Mouse (Mus musculus) forebrain, embryonic 13.5 days (tissue): ENCODE measurements around the gene Ahsa2. TPM values are rescaled to one million over a fixed set of nuclear protein-coding genes. Genes with fewer than 3 reads are reported as not detected.
"Not testable (repeated sequence)": the region's sequence is repeated elsewhere in the genome, so short reads cannot be mapped to it uniquely, and the experiment has no call there.

Source experiments
- ATAC-seq: fragments of 200-750 bp; cut with Nextera tagmentation; 2 replicates; pipeline ENCODE4 v1.8.0; 2017
- H3K27ac ChIP-seq: fragments of 300-500 bp; sonication (generic); 2 replicates; pipeline ENCODE4 v1.5.1; 2015; ENCODE audit warnings: inconsistent platforms, mild to moderate bottlenecking, moderate library complexity
- H3K27me3 ChIP-seq: fragments of 300-500 bp; sonication (generic); 2 replicates; pipeline ENCODE4 v1.6.1; 2015; ENCODE audit warnings: mild to moderate bottlenecking, inconsistent platforms
- H3K36me3 ChIP-seq: fragments of 300-500 bp; sonication (generic); 2 replicates; pipeline ENCODE4 v1.6.1; 2015; ENCODE audit warnings: mild to moderate bottlenecking, inconsistent platforms; ENCODE audit not compliant: poor library complexity, severe bottlenecking
- H3K4me1 ChIP-seq: fragments of 300-500 bp; sonication (generic); 2 replicates; pipeline ENCODE4 v1.6.1; 2015; ENCODE audit warnings: inconsistent platforms
- H3K4me2 ChIP-seq: fragments of 300-500 bp; sonication (generic); 2 replicates; pipeline ENCODE4 v1.6.1; 2015; ENCODE audit warnings: inconsistent platforms, mild to moderate bottlenecking, moderate library complexity
- H3K4me3 ChIP-seq: fragments of 300-500 bp; sonication (generic); 2 replicates; pipeline ENCODE4 v1.5.1; 2015; ENCODE audit warnings: mild to moderate bottlenecking, inconsistent platforms
- H3K9ac ChIP-seq: fragments of 300-500 bp; sonication (generic); 2 replicates; pipeline ENCODE4 v1.6.1; 2015; ENCODE audit warnings: mild to moderate bottlenecking, inconsistent platforms
- H3K9me3 ChIP-seq: fragments of 300-500 bp; sonication (generic); replicated peaks from 2 replicates; pipeline ENCODE4 v1.6.1; 2016; ENCODE audit warnings: inconsistent platforms
- WGBS: fragments of 180-500 bp; shearing (Covaris S2); methylation state at CpG from one replicate; pipeline ENCODE4 v1.1.7; 2015; 5-methylcytosine and 5-hydroxymethylcytosine counted together
- polyA plus RNA-seq: library from polyadenylated mRNA; unstranded; fragments of >200 nt; fragmentation: Nextera tagmentation; extraction: Ambion mirVana; gene quantifications from 2 replicates; pipeline ENCODE4 v1.2.1, GENCODE M21; 2015

Gene Ahsa2
- 151 and 156 TPM in 2 replicates for polyA plus RNA-seq

DNA sequence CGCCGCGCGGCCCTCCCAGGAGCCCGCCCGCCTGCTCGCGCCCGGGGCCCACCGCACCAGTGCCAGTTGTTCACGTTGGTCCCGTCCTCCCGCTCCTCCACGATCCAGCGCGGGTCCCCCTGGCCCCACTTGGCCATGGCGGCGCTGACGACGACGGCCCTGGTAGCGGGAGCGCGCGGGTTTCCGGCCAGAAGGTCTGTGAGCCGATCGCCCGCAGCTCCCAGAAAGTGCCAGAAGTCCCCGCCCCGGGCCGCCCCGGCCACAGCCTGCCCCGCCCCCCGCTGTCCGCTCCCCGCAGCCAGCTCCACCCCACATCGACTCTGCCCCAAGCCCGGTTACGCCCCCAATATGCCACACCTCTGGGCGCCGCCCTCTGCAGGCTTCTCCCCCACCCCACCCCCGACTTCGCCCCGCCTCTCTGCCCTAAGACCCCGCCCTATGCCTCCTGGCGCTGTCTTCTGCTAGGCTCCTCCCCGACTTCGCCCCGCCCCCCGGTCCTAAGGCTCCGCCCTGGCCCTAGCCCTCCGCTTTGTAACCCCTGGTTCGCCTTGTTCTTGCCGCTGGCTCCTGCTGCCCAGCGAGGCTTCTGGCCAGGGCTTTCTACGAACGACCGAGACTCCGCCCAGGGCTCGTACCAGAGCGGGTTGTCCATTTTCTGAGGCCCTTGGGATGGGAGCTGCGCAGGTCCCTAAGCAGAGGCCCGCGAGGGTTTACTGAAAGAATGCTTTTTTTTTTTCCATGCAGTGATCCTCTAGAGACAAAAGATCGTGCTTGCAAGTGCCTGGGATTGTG, at the start of gene Ahsa2:
Gene Ahsa2 (minus strand): TSS at position 313 of the 792 bp plus-strand sequence.
- H3K9ac ChIP-seq: peak within 1 kb of the TSS; percentile 91
- no peaks in the 10 kb centered on the region for H3K9me3 ChIP-seq
- H3K27me3 ChIP-seq: no peaks in the 10 kb centered on the region
- H3K4me1 ChIP-seq: peaks cover 25% of the 10 kb centered on the region
- H3K4me2 ChIP-seq: peak within 1 kb of the TSS; percentile 87
- ATAC-seq: peak; percentile 93
- WGBS: under 1% methylated on average over 52 of the region's 66 CpGs
- H3K4me3 ChIP-seq: peak within 1 kb of the TSS; percentile 84
- peaks cover 29% of the 10 kb centered on the region for H3K36me3 ChIP-seq
- H3K27ac ChIP-seq: peak within 1 kb of the TSS; percentile 96

DNA sequence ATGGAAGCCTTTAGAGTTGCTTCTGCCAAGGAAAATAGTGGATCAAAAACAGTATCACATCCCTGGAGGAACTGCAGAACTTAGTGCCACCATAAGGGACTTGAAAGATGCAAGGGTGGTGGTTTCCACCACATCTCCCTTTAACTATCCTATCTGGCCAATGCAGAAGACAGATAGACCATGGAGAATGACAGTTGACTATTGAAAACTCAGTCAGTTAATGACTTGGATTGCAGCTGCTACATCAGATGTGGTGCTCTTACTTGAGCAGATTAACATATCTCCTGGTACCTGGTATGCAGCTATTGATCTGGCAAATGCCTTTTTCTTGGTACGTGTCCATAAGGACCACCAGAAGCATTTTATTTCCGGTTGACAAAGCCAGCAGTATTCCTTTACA, 39.6 kb upstream of the Ahsa2 start:
- Histone ChIP-seq H3K36me3 (no peaks in the 10 kb centered on the region), H3K4me2 (no peak overlapping the region), H3K27me3 (no peaks in the 10 kb centered on the region), H3K9me3 (no peaks in the 10 kb centered on the region), H3K4me3 (no peak overlapping the region), H3K9ac (no peak overlapping the region), H3K27ac (no peak overlapping the region), H3K4me1 (no peaks in the 10 kb centered on the region)
- WGBS: 88% methylated on average over 2 of the region's 2 CpGs
- ATAC-seq: no peak

DNA sequence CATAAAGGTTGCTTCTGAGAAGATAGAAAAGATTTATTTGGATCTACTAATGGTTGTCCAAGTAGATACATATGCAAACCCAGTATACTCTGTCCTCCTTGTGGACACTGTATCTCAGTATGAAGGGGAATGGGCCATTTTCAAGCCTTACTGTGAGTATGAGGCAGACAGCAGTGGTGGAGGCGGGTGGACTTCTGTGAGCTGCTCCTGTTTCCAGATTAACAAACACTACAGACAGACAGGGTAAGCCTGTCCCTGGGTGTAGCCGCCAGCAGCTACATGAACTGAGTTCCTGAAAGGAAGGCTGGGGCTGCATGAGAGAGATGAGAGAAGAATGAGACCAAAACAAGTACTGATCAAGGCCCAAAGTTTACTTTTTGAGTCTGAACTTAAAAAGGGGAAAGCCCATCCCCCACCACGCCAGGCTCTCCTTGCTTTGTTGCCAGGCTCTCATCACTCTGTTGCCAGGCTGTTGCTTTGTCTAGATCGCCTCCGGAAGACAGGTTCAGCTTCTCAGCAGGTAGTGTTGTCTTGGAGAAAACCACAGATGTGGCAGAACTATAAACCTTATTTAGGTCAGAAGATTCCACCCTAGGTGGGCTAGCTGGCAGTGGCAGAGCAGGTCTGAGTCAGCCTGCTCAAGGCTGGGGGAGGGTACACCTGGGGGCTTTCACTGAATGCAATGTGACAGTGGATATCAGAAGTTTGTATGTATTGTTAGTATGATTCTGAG, 22.8 kb upstream of the Ahsa2 start, which contains the start of gene 1700093K21Rik:
Gene 1700093K21Rik (minus strand): TSS at position 683 of the 733 bp plus-strand sequence.
- WGBS: 35% methylated on average over 5 of the region's 5 CpGs
- H3K36me3 ChIP-seq: no peaks in the 10 kb centered on the region

DNA sequence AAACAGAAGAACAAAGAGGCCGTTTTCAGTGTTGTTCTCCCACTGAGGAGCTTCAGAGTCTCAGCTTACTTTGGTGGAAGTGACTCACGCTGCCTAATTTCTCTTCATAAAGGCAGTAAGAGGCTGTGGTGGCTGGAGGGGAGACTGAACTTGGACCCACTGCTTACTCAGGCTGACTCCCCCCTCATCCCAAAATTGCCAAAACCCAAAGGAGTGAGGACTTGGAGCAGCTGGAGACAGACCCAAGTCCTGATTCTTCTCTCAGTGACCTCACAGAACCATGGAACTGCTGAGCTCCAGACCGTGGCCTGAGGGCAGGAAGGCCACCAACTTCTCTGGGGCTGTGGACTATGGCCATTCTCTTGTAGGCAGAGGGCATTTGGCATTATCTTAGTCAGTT, 21.2 kb upstream of the Ahsa2 start:
- WGBS: 54% methylated on average over 3 of the region's 3 CpGs
- H3K9ac ChIP-seq: no peak overlapping the region
- no peak for ATAC-seq

More for the DNA sequence above, 22.8 kb upstream of the Ahsa2 start, which contains the start of gene 1700093K21Rik:
- no peak within 1 kb of the TSS for H3K9ac ChIP-seq
- H3K9me3 ChIP-seq: no peaks in the 10 kb centered on the region
- H3K27ac ChIP-seq: no peak within 1 kb of the TSS
- no peaks in the 10 kb centered on the region for H3K27me3 ChIP-seq
- no peak for ATAC-seq
- H3K4me3 ChIP-seq: no peak within 1 kb of the TSS
- H3K4me1 ChIP-seq: no peaks in the 10 kb centered on the region
- H3K4me2 ChIP-seq: no peak within 1 kb of the TSS

DNA sequence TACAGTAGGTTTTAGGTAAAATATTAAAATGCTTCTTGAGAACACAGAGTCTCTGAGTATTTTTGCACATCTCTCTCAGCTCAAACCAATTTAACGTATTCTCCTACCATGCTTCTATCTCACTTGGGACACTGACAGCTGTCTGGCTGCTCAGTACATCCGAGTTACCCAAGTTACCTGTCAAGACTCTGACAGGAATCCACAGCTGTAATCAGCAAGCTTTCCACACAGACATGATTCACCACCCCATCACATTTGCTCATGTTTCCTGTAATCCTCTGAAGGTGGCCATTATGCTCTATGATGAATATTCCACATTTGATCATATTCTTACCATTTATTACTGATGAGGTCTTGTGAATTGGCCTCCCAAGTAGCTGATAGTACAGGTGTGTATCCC, 17.5 kb upstream of the Ahsa2 start:
- 80% methylated on average over 2 of the region's 2 CpGs for WGBS
- ATAC-seq: no peak
- H3K36me3 ChIP-seq: no peaks in the 10 kb centered on the region
- H3K27me3 ChIP-seq: no peaks in the 10 kb centered on the region
- no peak overlapping the region for H3K27ac ChIP-seq
- H3K9me3 ChIP-seq: no peaks in the 10 kb centered on the region
- H3K9ac ChIP-seq: no peak overlapping the region
- H3K4me1 ChIP-seq: peaks cover 10% of the 10 kb centered on the region
- H3K4me2 ChIP-seq: no peak overlapping the region
- no peak overlapping the region for H3K4me3 ChIP-seq

More for the DNA sequence above, 21.2 kb upstream of the Ahsa2 start:
- Histone ChIP-seq H3K36me3 (no peaks in the 10 kb centered on the region), H3K4me1 (no peaks in the 10 kb centered on the region), H3K4me3 (no peak overlapping the region), H3K9me3 (no peaks in the 10 kb centered on the region), H3K4me2 (no peak overlapping the region), H3K27me3 (no peaks in the 10 kb centered on the region), H3K27ac (no peak overlapping the region)

DNA sequence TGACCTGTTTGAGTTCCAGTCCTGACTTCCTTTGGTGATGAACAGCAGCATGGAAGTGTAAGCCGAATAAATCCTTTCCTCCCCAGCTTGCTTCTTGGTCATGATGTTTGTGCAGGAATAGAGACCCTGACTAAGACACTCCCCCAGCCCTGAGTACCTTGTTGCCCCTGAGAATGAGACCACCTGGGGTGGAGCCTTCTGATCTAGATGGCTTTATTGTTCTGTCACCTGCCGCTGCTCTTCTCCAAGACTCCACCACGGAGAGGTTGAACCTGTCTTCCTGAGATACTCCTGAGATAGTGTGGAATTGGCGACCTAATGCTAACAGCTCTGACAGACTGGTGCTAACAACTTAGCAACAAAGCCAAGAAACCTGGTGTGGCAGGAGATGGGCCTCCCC, 17.0 kb upstream of the Ahsa2 start:
- H3K4me1 ChIP-seq, H3K27ac ChIP-seq, H3K27me3 ChIP-seq, H3K36me3 ChIP-seq, H3K9me3 ChIP-seq, H3K4me3 ChIP-seq, H3K4me2 ChIP-seq, ATAC-seq, H3K9ac ChIP-seq: not testable (repeated sequence)
- WGBS: 77% methylated on average over 4 of the region's 4 CpGs

DNA sequence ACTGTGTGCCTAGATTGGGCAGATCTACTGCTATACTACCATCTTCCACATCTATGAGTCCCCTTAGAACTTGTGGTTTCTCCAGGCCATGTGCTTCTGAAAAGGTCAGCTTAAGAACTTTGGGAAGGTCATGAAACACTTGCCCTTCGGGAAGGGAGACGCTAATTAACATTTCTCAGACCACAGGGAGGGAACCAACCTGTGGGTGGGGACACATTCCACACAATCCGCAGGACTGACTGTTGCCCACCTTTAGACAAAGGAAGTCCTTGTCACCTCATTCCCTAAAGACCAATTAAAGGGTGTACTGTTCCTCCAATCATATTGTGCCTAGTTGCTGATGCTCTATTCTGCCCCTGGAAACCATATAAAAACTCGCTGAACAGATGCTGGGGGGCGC, 7.0 kb upstream of the Ahsa2 start:
- H3K9me3 ChIP-seq, H3K9ac ChIP-seq, ATAC-seq, H3K36me3 ChIP-seq, H3K27me3 ChIP-seq, H3K4me2 ChIP-seq, H3K4me3 ChIP-seq, H3K4me1 ChIP-seq, H3K27ac ChIP-seq: not testable (repeated sequence)
- WGBS: 74% methylated on average over 5 of the region's 5 CpGs

DNA sequence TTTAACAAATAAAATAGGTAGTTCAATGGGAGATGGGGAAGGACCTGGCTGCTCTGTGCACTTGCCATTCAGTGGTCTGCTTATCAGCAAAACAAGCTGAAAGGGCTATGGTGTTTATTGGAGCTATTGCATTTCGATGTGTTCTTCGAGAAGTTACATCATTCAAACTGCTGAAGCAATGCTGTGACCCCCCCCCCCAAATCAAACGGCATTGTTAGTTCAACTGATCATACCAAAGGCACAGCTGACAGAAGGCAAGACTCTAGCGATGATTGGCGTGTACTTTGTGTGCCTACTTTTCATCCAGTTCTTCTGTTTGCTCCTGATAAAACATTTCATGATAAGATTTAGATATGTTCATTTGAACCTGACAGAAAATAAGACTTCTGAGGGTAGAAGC, 779 bp upstream of the Ahsa2 start:
- H3K27ac ChIP-seq: peak overlapping the region; percentile 96
- H3K27me3 ChIP-seq: no peaks in the 10 kb centered on the region
- whole genome bisulfite sequencing: 43% methylated on average over 5 of the region's 5 CpGs
- H3K36me3 ChIP-seq: peaks cover 22% of the 10 kb centered on the region
- H3K4me2 ChIP-seq: peak overlapping the region; percentile 87
- peaks cover 25% of the 10 kb centered on the region for H3K4me1 ChIP-seq
- peak overlapping the region; percentile 66; the same call in 1 of the 2 replicates for H3K9ac ChIP-seq
- ATAC-seq: no peak
- no peaks in the 10 kb centered on the region for H3K9me3 ChIP-seq
- peak overlapping the region; percentile 84 for H3K4me3 ChIP-seq

DNA sequence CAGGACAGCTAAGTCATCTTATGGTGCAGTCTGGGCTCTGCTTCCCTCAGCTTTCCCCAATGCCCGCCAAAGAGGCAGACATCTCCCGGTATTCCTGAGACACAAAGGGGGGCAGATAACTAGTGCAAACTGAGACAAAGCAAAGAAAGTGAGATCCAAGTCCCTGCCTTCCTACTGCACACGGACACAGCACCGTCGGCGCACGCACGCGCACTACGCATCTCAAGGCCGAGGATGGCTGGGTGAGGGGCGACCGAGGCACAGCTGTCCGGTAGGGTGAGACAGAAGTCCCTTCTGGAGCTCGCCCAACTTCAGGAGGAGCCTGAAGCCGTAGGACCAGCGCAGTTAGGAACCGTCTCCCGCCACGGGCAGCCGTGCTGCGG, 504 bp downstream of the Ahsa2 start:
- Histone ChIP-seq H3K4me3 (peak overlapping the region; percentile 84), H3K9me3 (no peaks in the 10 kb centered on the region), H3K9ac (peak overlapping the region; percentile 91), H3K27ac (peak overlapping the region; percentile 96), H3K4me2 (peak overlapping the region; percentile 87), H3K4me1 (peaks cover 25% of the 10 kb centered on the region), H3K27me3 (no peaks in the 10 kb centered on the region), H3K36me3 (peaks cover 35% of the 10 kb centered on the region)
- peak; percentile 86 for ATAC-seq
- under 1% methylated on average over 22 of the region's 22 CpGs for WGBS

DNA sequence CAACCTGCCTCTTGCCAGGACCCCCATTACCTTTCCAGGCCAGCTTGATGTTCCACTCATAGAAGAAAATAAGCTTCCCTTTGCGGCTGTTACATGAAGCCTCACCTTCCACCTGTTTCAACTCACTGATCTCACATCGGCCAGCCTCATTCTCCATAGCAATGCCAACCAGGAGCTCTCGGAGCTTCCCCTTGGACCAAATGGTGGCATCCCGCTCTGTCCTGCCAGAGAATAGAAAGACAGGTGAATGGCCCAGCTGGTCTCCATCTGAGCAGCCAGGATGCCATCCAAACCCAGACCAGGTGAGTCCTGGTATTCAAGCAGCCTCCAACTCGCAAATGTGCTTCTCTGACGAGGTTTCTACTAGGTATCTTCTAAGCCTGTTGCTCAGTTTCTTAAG, 1.2 kb downstream of the Ahsa2 start:
- Histone ChIP-seq H3K4me1 (peaks cover 25% of the 10 kb centered on the region), H3K27ac (peak overlapping the region; percentile 96; the same call in 1 of the 2 replicates)
- WGBS: 40% methylated on average over 6 of the region's 6 CpGs

DNA sequence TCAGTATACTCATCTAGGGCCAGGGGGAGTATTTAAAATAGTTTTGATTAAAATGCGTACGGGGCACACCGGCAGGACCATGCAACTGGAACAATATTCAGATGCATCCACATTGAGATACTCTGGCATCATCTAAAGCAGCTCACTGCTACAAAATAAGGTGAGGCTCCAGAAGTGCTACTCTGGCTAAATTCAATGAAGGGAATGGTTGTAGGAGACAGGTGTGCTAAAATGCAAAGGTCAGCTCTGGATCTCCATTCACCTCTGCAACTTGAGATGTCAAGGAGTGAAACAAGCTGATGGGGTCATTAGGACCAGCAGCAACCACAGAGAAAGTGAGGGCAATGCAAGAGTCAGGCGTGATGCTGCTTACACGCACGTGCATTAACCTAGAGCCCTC, 2.6 kb downstream of the Ahsa2 start:
- peaks cover 56% of the 10 kb centered on the region for H3K36me3 ChIP-seq
- H3K9me3 ChIP-seq: no peaks in the 10 kb centered on the region
- 94% methylated on average over 6 of the region's 6 CpGs for WGBS
- no peak overlapping the region for H3K9ac ChIP-seq
- no peaks in the 10 kb centered on the region for H3K27me3 ChIP-seq
- H3K4me3 ChIP-seq: no peak overlapping the region
- peak overlapping the region; percentile 87 for H3K4me2 ChIP-seq
- ATAC-seq: no peak
- H3K4me1 ChIP-seq: peaks cover 25% of the 10 kb centered on the region
- no peak overlapping the region for H3K27ac ChIP-seq

More for the DNA sequence above, 1.2 kb downstream of the Ahsa2 start:
- Histone ChIP-seq H3K36me3 (peaks cover 42% of the 10 kb centered on the region), H3K9ac (peak overlapping the region; percentile 91), H3K27me3 (no peaks in the 10 kb centered on the region), H3K4me2 (peak overlapping the region; percentile 87), H3K4me3 (peak overlapping the region; percentile 84), H3K9me3 (no peaks in the 10 kb centered on the region)
- no peak for ATAC-seq

DNA sequence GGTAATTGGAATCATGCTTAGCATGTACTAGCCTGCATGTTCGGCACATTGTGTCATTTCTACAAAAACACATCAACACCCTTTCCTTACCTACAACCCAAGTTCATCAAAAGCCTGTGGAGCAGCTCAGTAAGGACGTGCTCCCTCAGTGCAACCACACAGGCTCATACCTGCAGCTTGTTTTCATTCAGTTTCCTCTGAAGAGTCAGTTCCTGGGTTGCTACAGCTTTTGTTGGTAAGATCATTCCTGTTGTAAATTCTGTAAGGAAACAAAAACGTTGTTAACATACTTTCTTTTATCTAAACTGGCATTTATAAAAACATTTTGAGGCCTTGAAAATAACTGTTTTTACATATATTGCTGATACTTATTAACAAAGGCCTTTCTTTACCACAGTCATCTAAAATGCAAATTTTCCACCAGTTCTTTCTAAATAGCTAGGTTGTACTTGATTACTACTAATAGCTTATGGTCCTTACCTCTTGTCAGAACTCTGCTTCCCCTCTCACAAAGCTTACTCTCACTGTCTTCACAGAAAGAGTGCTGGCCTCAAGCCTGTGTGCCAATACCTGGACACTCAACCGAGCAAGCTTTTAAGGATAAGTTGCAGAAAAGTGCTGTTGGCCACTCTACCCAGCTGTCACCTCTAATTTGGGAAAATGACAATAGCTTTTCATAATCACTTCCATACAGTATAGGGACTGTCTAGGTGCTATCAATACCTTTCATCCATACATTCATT, 5.6 kb downstream of the Ahsa2 start:
- Histone ChIP-seq H3K4me2 (no peak overlapping the region), H3K4me3 (no peak overlapping the region), H3K27ac (no peak overlapping the region), H3K9ac (no peak overlapping the region), H3K4me1 (peaks cover 25% of the 10 kb centered on the region), H3K27me3 (no peaks in the 10 kb centered on the region), H3K36me3 (peaks cover 86% of the 10 kb centered on the region), H3K9me3 (no peaks in the 10 kb centered on the region)
- 91% methylated on average over 4 of the region's 4 CpGs for WGBS
- no peak for ATAC-seq
